In the genomic region with DNA sequence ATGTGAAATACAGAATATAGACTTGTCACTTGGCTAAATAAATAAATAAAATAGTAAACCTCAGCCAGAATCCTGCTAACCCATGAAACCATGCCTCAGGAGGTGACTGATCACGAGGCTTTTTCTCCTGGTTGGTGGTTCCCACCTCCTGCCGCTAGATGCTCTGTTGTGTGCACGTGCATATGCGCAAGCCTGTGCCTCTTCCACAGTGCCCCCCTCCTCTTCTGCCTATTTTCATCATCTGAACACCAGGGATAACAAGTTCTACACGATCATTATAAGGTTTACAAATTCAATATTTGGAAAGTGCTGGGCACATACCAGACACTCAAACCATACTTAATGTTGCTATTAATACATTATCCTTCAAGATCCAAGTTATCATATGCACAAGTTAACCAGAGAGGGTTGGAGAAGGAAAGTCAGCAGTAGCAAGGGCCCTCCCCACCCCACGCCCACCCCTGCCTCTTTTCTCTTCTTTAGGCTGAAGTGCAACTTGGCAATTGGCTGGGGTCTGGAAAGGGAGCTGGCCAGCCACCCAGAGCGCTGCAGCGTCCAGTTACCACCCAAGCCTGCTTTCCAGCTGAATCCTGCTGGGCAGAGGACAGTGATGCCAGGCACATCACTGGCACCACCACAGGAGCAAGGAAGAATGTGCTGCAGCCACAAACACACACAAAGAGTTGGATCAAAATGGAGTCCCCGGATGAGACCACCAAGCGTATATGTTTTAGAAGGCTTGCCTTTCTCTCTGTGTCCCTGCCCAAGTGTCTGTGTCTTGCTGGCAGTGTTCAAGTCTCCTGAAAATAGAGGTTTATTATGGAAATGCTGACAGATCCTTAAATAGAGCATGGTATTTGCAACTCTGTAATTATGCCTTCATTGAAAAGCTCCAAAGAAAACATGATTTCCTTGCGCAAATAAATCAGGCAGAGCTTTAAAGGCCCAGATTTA, we compare ENCODE assay signal across 15 mouse cellular contexts.
A peak's percentile ranks its signal among the peaks of the same experiment; 100 is the strongest.
DNase-seq lines count a peak whose midpoint lies in the region; ATAC-seq and TF ChIP-seq lines count a peak whose summit lies in the region.
"Had no signal": no experiment of that assay in that cellular context is flagged by ENCODE, and none has a peak within 500 bp of the region (broad histone marks: within the 10 kb centered on the region; RNA-seq: fewer than 3 reads in every experiment).

No protein-coding gene starts in this region.

- H3K4me1 ChIP-seq in forebrain, embryonic 15.5 days, result peaks cover 8% of the 10 kb centered on the region; the same call in 1 of the 2 replicates
- H3K4me1 ChIP-seq in forebrain, embryonic 13.5 days, result no peaks in the 10 kb centered on the region
- H3K4me1 ChIP-seq: heart, embryonic 13.5 days; hindbrain, embryonic 10.5 days; liver, embryonic 15.5 days had no signal

- TF ChIP-seq CTCF in layer of hippocampus, adult 2 months (conservative IDR thresholded peaks at IDR 0.05), result peak; percentile 45

- H3K4me2 ChIP-seq in forebrain, embryonic 15.5 days (replicated peaks), result no peak overlapping the region
- no peak overlapping the region for H3K4me2 ChIP-seq in forebrain, embryonic 13.5 days
- H3K4me2 ChIP-seq: heart, embryonic 13.5 days; liver, embryonic 15.5 days had no signal

- no peaks in the 10 kb centered on the region for H3K9me3 ChIP-seq in forebrain, embryonic 15.5 days
- no peaks in the 10 kb centered on the region for H3K9me3 ChIP-seq in forebrain, embryonic 13.5 days (replicated peaks)
- H3K9me3 ChIP-seq: heart, embryonic 13.5 days; hindbrain, embryonic 10.5 days; liver, embryonic 15.5 days had no signal

- DNase-seq in layer of hippocampus, adult 2 months (ENCODE audit: low spot score in 2 of 2), result no peak
- no peak for DNase-seq in layer of hippocampus, postnatal 25 days (ENCODE audit: extremely low spot score in 1 of 2, low spot score in 1 of 2)
- peak; percentile 19 for DNase-seq in right cerebral cortex, adult 18-20 months
- DNase-seq in right cerebral cortex, postnatal 14 days, result no peak
- DNase-seq: adrenal gland, adult 8-10 months; B cell, adult 2 months; kidney, adult 11 months had no signal

- WGBS in forebrain, embryonic 15.5 days, result 69% methylated on average over 11 of the region's 11 CpGs
- 75% methylated on average over 11 of the region's 11 CpGs for WGBS in forebrain, embryonic 13.5 days

- H3K9ac ChIP-seq in forebrain, embryonic 15.5 days (replicated peaks), result no peak overlapping the region
- no peak overlapping the region for H3K9ac ChIP-seq in forebrain, embryonic 13.5 days
- H3K9ac ChIP-seq: heart, embryonic 13.5 days; liver, embryonic 15.5 days had no signal

- 0 out of 2 replicates have a peak, but pooled peaks have one; percentile 38 for ATAC-seq in forebrain, embryonic 15.5 days (replicated peaks)
- ATAC-seq in forebrain, embryonic 13.5 days, result no peak
- no peak for ATAC-seq in CD4-positive, CD25-positive, alpha-beta regulatory T cell, adult 4 months
- ATAC-seq in granulocyte monocyte progenitor cell, adult 5-6 weeks (replicated peaks; ENCODE audit: poor library complexity, severe bottlenecking), result no peak

- peak overlapping the region; percentile 76 for H3K27ac ChIP-seq in forebrain, embryonic 15.5 days (replicated peaks)
- H3K27ac ChIP-seq in forebrain, embryonic 13.5 days, result no peak overlapping the region
- H3K27ac ChIP-seq in layer of hippocampus, adult 2 months, result peak overlapping the region; percentile 3; the same call in 1 of the 2 replicates
- H3K27ac ChIP-seq: heart, embryonic 13.5 days; hindbrain, embryonic 10.5 days; liver, embryonic 15.5 days; macrophage had no signal

- H3K36me3 ChIP-seq in forebrain, embryonic 15.5 days, result no peaks in the 10 kb centered on the region
- no peaks in the 10 kb centered on the region for H3K36me3 ChIP-seq in forebrain, embryonic 13.5 days (ENCODE audit: poor library complexity, severe bottlenecking)
- H3K36me3 ChIP-seq: heart, embryonic 13.5 days; hindbrain, embryonic 10.5 days; liver, embryonic 15.5 days had no signal

- no peaks in the 10 kb centered on the region for H3K27me3 ChIP-seq in forebrain, embryonic 15.5 days
- no peaks in the 10 kb centered on the region for H3K27me3 ChIP-seq in forebrain, embryonic 13.5 days
- H3K27me3 ChIP-seq: heart, embryonic 13.5 days; liver, embryonic 15.5 days had no signal

- no peak overlapping the region for H3K4me3 ChIP-seq in forebrain, embryonic 15.5 days
- no peak overlapping the region for H3K4me3 ChIP-seq in forebrain, embryonic 13.5 days
- no peak overlapping the region for H3K4me3 ChIP-seq in layer of hippocampus, adult 2 months
- H3K4me3 ChIP-seq: heart, embryonic 13.5 days; hindbrain, embryonic 10.5 days; liver, embryonic 15.5 days had no signal
